Mouse (Mus musculus): ENCODE results near the gene Pkdrej. TPM values are rescaled to one million over a fixed set of nuclear protein-coding genes. Genes with fewer than 3 reads are reported as not detected.
"Not testable (repeated sequence)": the region's sequence is repeated elsewhere in the genome, so short reads cannot be mapped to it uniquely, and the experiment has no call there.

Pkdrej gene
- total RNA-seq (2015; ENCODE audit: low replicate concordance) (not detected in 2 replicates), total RNA-seq (2017; ENCODE audit: low replicate concordance) (not detected in 2 replicates)

- ATAC-seq (replicated peaks; ENCODE audit: low FRiP score, poor library complexity, severe bottlenecking): no peak
These were observed at the start of gene Pkdrej for GRCm38 (mm10) chr15:85821203-85822010. Gene Pkdrej (minus strand): TSS chr15:85821734.

GRCm38 (mm10) chr15:85867696-85868095 is 46.2 kb upstream of the Pkdrej start:
- ATAC-seq (replicated peaks; ENCODE audit: low FRiP score, poor library complexity, severe bottlenecking): peak; percentile 78

GRCm38 (mm10) chr15:85865913-85866312 is 44.4 kb upstream of the Pkdrej start:
- ATAC-seq (replicated peaks; ENCODE audit: low FRiP score, poor library complexity, severe bottlenecking): not testable (repeated sequence)

- peak; percentile 98 for ATAC-seq (replicated peaks; ENCODE audit: low FRiP score, poor library complexity, severe bottlenecking)
These were observed 38.0 kb upstream of the Pkdrej start, which contains the start of gene Gtse1 for GRCm38 (mm10) chr15:85859490-85860031. Gene Gtse1 (plus strand): TSS chr15:85859745.

GRCm38 (mm10) chr15:85858980-85859489 is 37.5 kb upstream of the Pkdrej start:
- peak; percentile 4 for ATAC-seq (replicated peaks; ENCODE audit: low FRiP score, poor library complexity, severe bottlenecking)

GRCm38 (mm10) chr15:85851656-85852392 is 30.3 kb upstream of the Pkdrej start:
- no peak for ATAC-seq (replicated peaks; ENCODE audit: low FRiP score, poor library complexity, severe bottlenecking)

- ATAC-seq (replicated peaks; ENCODE audit: low FRiP score, poor library complexity, severe bottlenecking): no peak
These were observed 23.5 kb upstream of the Pkdrej start for GRCm38 (mm10) chr15:85845071-85845470.

- peak; percentile 40; the same call in 1 of the 2 replicates for ATAC-seq (replicated peaks; ENCODE audit: low FRiP score, poor library complexity, severe bottlenecking)
These were observed 20.3 kb upstream of the Pkdrej start for GRCm38 (mm10) chr15:85841796-85842360.

GRCm38 (mm10) chr15:85840983-85841382 is 19.4 kb upstream of the Pkdrej start:
- ATAC-seq (replicated peaks; ENCODE audit: low FRiP score, poor library complexity, severe bottlenecking): no peak

GRCm38 (mm10) chr15:85836887-85837286 is 15.4 kb upstream of the Pkdrej start:
- no peak for ATAC-seq (replicated peaks; ENCODE audit: low FRiP score, poor library complexity, severe bottlenecking)

- no peak for ATAC-seq (replicated peaks; ENCODE audit: low FRiP score, poor library complexity, severe bottlenecking)
These were observed 13.8 kb upstream of the Pkdrej start for GRCm38 (mm10) chr15:85835335-85835734.

- no peak for ATAC-seq (replicated peaks; ENCODE audit: low FRiP score, poor library complexity, severe bottlenecking)
These were observed 11.1 kb upstream of the Pkdrej start for GRCm38 (mm10) chr15:85832599-85832998.

GRCm38 (mm10) chr15:85831954-85832590 is 10.5 kb upstream of the Pkdrej start, which contains the start of gene Ttc38:
Gene Ttc38 (plus strand): TSS chr15:85832306.
- peak; percentile 92 for ATAC-seq (replicated peaks; ENCODE audit: low FRiP score, poor library complexity, severe bottlenecking)

GRCm38 (mm10) chr15:85829470-85829869 is 7.9 kb upstream of the Pkdrej start:
- ATAC-seq (replicated peaks; ENCODE audit: low FRiP score, poor library complexity, severe bottlenecking): no peak

- ATAC-seq (replicated peaks; ENCODE audit: low FRiP score, poor library complexity, severe bottlenecking): no peak
These were observed 6.5 kb upstream of the Pkdrej start for GRCm38 (mm10) chr15:85828071-85828470.

GRCm38 (mm10) chr15:85826676-85827075 is 5.1 kb upstream of the Pkdrej start:
- ATAC-seq (replicated peaks; ENCODE audit: low FRiP score, poor library complexity, severe bottlenecking): peak; percentile 85

GRCm38 (mm10) chr15:85822011-85822359 is 451 bp upstream of the Pkdrej start:
- ATAC-seq (replicated peaks; ENCODE audit: low FRiP score, poor library complexity, severe bottlenecking): no peak

GRCm38 (mm10) chr15:85813428-85813827 is 8.1 kb downstream of the Pkdrej start:
- ATAC-seq (replicated peaks; ENCODE audit: low FRiP score, poor library complexity, severe bottlenecking): no peak

GRCm38 (mm10) chr15:85811535-85812277 is 9.8 kb downstream of the Pkdrej start, which contains the start of gene Cdpf1:
Gene Cdpf1 (minus strand): TSS chr15:85811697.
- ATAC-seq (replicated peaks; ENCODE audit: low FRiP score, poor library complexity, severe bottlenecking): peak; percentile 95

Measured in erythroblast, adult 5-6 weeks (primary cell).